Mouse (Mus musculus) limb, embryonic 13.5 days (tissue): ENCODE results near the gene Gm42669. TPM values are rescaled to one million over a fixed set of nuclear protein-coding genes. Genes with fewer than 3 reads are reported as not detected.

Source experiments
- ATAC-seq: fragments of 200-750 bp; cut with Nextera tagmentation; 2 replicates; pipeline ENCODE4 v1.8.0; 2017; ENCODE audit warnings: low read depth, moderate number of reproducible peaks, moderate TSS enrichment; ENCODE audit not compliant: low FRiP score
- H3K27ac ChIP-seq: fragments of 300-500 bp; sonication (generic); 2 replicates; pipeline ENCODE4 v1.5.1; 2015; ENCODE audit warnings: inconsistent platforms, mild to moderate bottlenecking, moderate library complexity
- H3K27me3 ChIP-seq: fragments of 300-500 bp; sonication (generic); 2 replicates; pipeline ENCODE4 v1.6.1; 2015; ENCODE audit warnings: mild to moderate bottlenecking, inconsistent platforms
- H3K36me3 ChIP-seq: fragments of 300-500 bp; sonication (generic); 2 replicates; pipeline ENCODE4 v1.6.1; 2015; ENCODE audit warnings: inconsistent platforms, mild to moderate bottlenecking, moderate library complexity
- H3K4me1 ChIP-seq: fragments of 300-500 bp; sonication (generic); 2 replicates; pipeline ENCODE4 v1.6.1; 2015; ENCODE audit warnings: inconsistent platforms
- H3K4me2 ChIP-seq: fragments of 300-500 bp; sonication (generic); replicated peaks from 2 replicates; pipeline ENCODE4 v1.6.1; 2015; ENCODE audit warnings: inconsistent platforms, mild to moderate bottlenecking, moderate library complexity
- H3K4me3 ChIP-seq: fragments of 300-500 bp; sonication (generic); 2 replicates; pipeline ENCODE4 v1.5.1; 2015; ENCODE audit warnings: moderate library complexity, mild to moderate bottlenecking, inconsistent platforms
- H3K9ac ChIP-seq: fragments of 300-500 bp; sonication (generic); 2 replicates; pipeline ENCODE4 v1.6.1; 2015; ENCODE audit warnings: mild to moderate bottlenecking, inconsistent platforms
- H3K9me3 ChIP-seq: fragments of 300-500 bp; sonication (generic); 2 replicates; pipeline ENCODE4 v1.6.1; 2016; ENCODE audit warnings: inconsistent platforms
- WGBS: fragments of 180-500 bp; shearing (Covaris S2); methylation state at CpG from one replicate; pipeline ENCODE4 v1.1.7; 2015; 5-methylcytosine and 5-hydroxymethylcytosine counted together
- polyA plus RNA-seq: library from polyadenylated mRNA; unstranded; fragments of >200 nt; fragmentation: Nextera tagmentation; extraction: Ambion mirVana; gene quantifications from 2 replicates; pipeline ENCODE4 v1.2.1, GENCODE M21; 2015

The Gm42669 gene
- polyA plus RNA-seq, result 0.51 and 0.64 TPM in 2 replicates

DNA sequence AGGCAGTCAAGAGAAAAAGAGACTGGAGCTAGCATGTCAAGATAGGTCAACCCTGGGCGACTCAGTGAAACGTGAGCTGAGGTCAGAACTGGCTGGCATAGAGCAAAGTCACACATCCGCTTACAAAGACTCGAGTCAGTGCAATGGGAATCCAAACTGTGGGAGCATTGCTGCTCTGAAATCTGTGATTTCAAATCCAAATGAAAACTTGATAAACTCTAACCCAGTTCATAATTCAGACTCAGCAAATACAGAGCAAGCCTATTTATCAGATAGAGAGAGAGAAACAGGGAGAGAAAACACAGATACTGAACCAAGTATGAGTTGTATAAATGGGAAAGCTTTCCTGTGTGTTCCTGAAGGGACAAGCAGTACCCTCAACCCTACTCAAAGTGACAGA, at the start of gene Gm42669:
Gm42669 (plus strand) TSS at position 301 of the 400 bp plus-strand sequence.
- no peaks in the 10 kb centered on the region for H3K27me3 ChIP-seq
- H3K4me2 ChIP-seq, result no peak within 1 kb of the TSS
- ATAC-seq, result no peak
- no peak within 1 kb of the TSS for H3K4me3 ChIP-seq
- H3K9ac ChIP-seq, result no peak within 1 kb of the TSS
- no peaks in the 10 kb centered on the region for H3K4me1 ChIP-seq
- no peaks in the 10 kb centered on the region for H3K9me3 ChIP-seq
- peaks cover 25% of the 10 kb centered on the region for H3K36me3 ChIP-seq
- WGBS, result 74% methylated on average over 4 of the region's 4 CpGs
- H3K27ac ChIP-seq, result no peak within 1 kb of the TSS

DNA sequence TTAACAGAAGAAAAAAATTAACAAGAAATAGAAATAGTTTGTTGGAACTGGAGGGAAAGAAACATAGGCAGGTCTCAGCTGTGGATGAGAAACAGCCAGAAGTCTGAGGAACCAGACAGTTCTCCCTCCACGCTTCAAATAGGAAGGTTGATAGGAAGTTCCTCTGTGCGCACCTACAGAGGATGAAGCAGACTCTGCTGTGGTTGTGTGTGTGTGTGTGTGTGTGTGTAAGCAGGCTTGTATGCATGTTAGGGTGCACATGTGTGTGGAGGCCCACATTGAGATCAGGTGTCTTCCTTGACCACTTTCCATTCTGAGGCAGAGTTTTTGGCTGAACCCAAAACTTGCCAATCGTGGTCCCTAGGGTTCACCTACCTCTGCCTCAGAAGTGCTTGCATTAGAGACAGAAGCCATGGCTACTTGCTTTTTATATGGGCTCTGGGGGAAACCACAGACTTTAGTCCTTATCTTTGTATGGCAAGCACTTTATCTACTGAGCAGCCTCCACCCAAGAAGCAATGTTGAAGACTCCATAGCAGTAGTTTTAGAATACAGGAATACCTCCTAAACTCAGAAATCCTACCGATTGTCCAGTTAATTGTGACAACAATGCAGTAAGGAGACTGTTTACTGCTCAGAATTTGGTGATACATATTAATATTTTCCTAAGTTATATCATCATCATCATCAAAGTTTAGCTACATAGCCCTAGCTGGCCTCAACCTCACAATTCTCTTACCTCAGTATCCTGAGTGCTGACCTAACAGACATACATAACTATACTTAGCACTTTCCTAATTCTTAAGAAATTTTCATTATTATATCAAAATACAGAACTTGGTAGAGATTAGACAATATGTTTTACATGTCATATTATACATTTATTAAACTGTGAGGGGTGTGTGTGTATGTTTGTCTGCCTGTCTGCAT, 45.0 kb upstream of the Gm42669 start:
- Histone ChIP-seq H3K9ac (no peak overlapping the region), H3K36me3 (0 out of 2 replicates have a peak, but pooled peaks cover 6% of the 10 kb centered on the region)

GRCm38 (mm10) chr5:107466501-107466900, 40.9 kb upstream of the Gm42669 start:
- Histone ChIP-seq H3K9ac (no peak overlapping the region), H3K4me1 (no peaks in the 10 kb centered on the region), H3K4me3 (no peak overlapping the region), H3K27me3 (no peaks in the 10 kb centered on the region), H3K27ac (no peak overlapping the region), H3K9me3 (no peaks in the 10 kb centered on the region), H3K36me3 (peaks cover 9% of the 10 kb centered on the region; the same call in 1 of the 2 replicates), H3K4me2 (no peak overlapping the region)
- WGBS, result 60% methylated on average over 5 of the region's 5 CpGs
- ATAC-seq, result no peak

More for the DNA sequence above, 45.0 kb upstream of the Gm42669 start:
- Histone ChIP-seq H3K9me3 (no peaks in the 10 kb centered on the region), H3K27me3 (no peaks in the 10 kb centered on the region), H3K4me2 (no peak overlapping the region), H3K27ac (no peak overlapping the region), H3K4me1 (no peaks in the 10 kb centered on the region), H3K4me3 (no peak overlapping the region)
- no peak for ATAC-seq
- 93% methylated on average over 4 of the region's 4 CpGs for WGBS

GRCm38 (mm10) chr5:107467098-107467497, 40.3 kb upstream of the Gm42669 start:
- Histone ChIP-seq H3K27ac (no peak overlapping the region), H3K4me1 (no peaks in the 10 kb centered on the region)

GRCm38 (mm10) chr5:107470600-107471329, 36.7 kb upstream of the Gm42669 start:
- no peaks in the 10 kb centered on the region for H3K4me1 ChIP-seq
- H3K4me3 ChIP-seq, result no peak overlapping the region
- H3K9me3 ChIP-seq, result 0 out of 2 replicates have a peak, but pooled peaks cover 4% of the 10 kb centered on the region
- no peak overlapping the region for H3K4me2 ChIP-seq
- no peak overlapping the region for H3K9ac ChIP-seq
- peaks cover 20% of the 10 kb centered on the region for H3K36me3 ChIP-seq
- H3K27ac ChIP-seq, result no peak overlapping the region
- no peaks in the 10 kb centered on the region for H3K27me3 ChIP-seq
- WGBS, result 81% methylated on average over 10 of the region's 10 CpGs
- no peak for ATAC-seq

More at GRCm38 (mm10) chr5:107467098-107467497, 40.3 kb upstream of the Gm42669 start:
- Histone ChIP-seq H3K9me3 (no peaks in the 10 kb centered on the region), H3K4me3 (no peak overlapping the region), H3K27me3 (no peaks in the 10 kb centered on the region), H3K4me2 (no peak overlapping the region), H3K36me3 (peaks cover 9% of the 10 kb centered on the region; the same call in 1 of the 2 replicates), H3K9ac (no peak overlapping the region)
- no peak for ATAC-seq
- WGBS, result 80% methylated on average over 4 of the region's 4 CpGs

- WGBS, result 87% methylated on average over 2 of the region's 2 CpGs
These were observed 27.2 kb upstream of the Gm42669 start for GRCm38 (mm10) chr5:107480194-107480593.

GRCm38 (mm10) chr5:107488996-107489395, 18.4 kb upstream of the Gm42669 start:
- H3K27ac ChIP-seq, result no peak overlapping the region
- H3K4me2 ChIP-seq, result no peak overlapping the region
- H3K9me3 ChIP-seq, result no peaks in the 10 kb centered on the region
- peaks cover 19% of the 10 kb centered on the region for H3K36me3 ChIP-seq
- H3K27me3 ChIP-seq, result no peaks in the 10 kb centered on the region
- no peak overlapping the region for H3K4me3 ChIP-seq
- WGBS, result 72% methylated on average over 4 of the region's 4 CpGs
- no peaks in the 10 kb centered on the region for H3K4me1 ChIP-seq
- no peak for ATAC-seq
- H3K9ac ChIP-seq, result no peak overlapping the region

More at GRCm38 (mm10) chr5:107480194-107480593, 27.2 kb upstream of the Gm42669 start:
- ATAC-seq, result no peak
- Histone ChIP-seq H3K4me1 (no peaks in the 10 kb centered on the region), H3K27me3 (no peaks in the 10 kb centered on the region), H3K4me2 (no peak overlapping the region), H3K4me3 (no peak overlapping the region), H3K9me3 (0 out of 2 replicates have a peak, but pooled peaks cover 3% of the 10 kb centered on the region), H3K36me3 (peaks cover 5% of the 10 kb centered on the region), H3K27ac (no peak overlapping the region; the same call in 1 of the 2 replicates), H3K9ac (no peak overlapping the region)

- Histone ChIP-seq H3K27me3 (no peaks in the 10 kb centered on the region), H3K36me3 (peaks cover 23% of the 10 kb centered on the region), H3K4me3 (no peak overlapping the region), H3K27ac (no peak overlapping the region), H3K4me1 (no peaks in the 10 kb centered on the region), H3K9me3 (0 out of 2 replicates have a peak, but pooled peaks cover 4% of the 10 kb centered on the region), H3K9ac (no peak overlapping the region), H3K4me2 (no peak overlapping the region)
- 76% methylated on average over 9 of the region's 9 CpGs for WGBS
- ATAC-seq, result no peak
These were observed 16.4 kb upstream of the Gm42669 start for GRCm38 (mm10) chr5:107491036-107491435.

DNA sequence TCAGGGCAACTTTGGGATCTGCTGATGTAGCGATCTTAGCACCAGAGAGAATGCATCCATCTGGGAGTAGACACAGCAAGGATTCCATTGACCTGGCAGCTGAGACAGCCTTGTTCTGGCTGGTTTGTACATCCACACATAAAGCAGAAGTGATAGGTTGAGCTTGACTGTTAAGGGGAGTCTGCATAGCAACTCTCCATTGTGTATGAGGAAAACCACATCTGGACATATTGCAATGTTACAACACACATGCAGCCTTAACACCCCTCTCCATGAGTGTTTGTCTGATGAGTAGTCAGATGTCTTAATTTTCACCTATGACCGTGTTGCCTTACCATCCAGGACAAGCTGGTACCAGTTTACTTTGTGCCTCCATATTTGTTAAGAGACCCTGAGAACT, 14.9 kb upstream of the Gm42669 start:
- WGBS, result 89% methylated on average over 2 of the region's 2 CpGs
- H3K27me3 ChIP-seq, result no peaks in the 10 kb centered on the region
- peaks cover 23% of the 10 kb centered on the region for H3K36me3 ChIP-seq
- H3K4me1 ChIP-seq, result 0 out of 2 replicates have a peak, but pooled peaks cover 1% of the 10 kb centered on the region
- H3K4me3 ChIP-seq, result no peak overlapping the region
- H3K9ac ChIP-seq, result no peak overlapping the region
- H3K27ac ChIP-seq, result no peak overlapping the region
- no peak overlapping the region for H3K4me2 ChIP-seq
- ATAC-seq, result no peak
- H3K9me3 ChIP-seq, result 0 out of 2 replicates have a peak, but pooled peaks cover 4% of the 10 kb centered on the region

- ATAC-seq, result no peak
- no peak overlapping the region for H3K4me2 ChIP-seq
- no peaks in the 10 kb centered on the region for H3K27me3 ChIP-seq
- peaks cover 23% of the 10 kb centered on the region for H3K36me3 ChIP-seq
- H3K27ac ChIP-seq, result no peak overlapping the region
- H3K4me3 ChIP-seq, result no peak overlapping the region
- 0 out of 2 replicates have a peak, but pooled peaks cover 4% of the 10 kb centered on the region for H3K9me3 ChIP-seq
- H3K4me1 ChIP-seq, result peaks cover 15% of the 10 kb centered on the region
- 92% methylated on average over 5 of the region's 5 CpGs for WGBS
- no peak overlapping the region for H3K9ac ChIP-seq
These were observed 12.7 kb upstream of the Gm42669 start for GRCm38 (mm10) chr5:107494759-107495158.

- 0 out of 2 replicates have a peak, but pooled peaks cover 4% of the 10 kb centered on the region for H3K9me3 ChIP-seq
- H3K4me3 ChIP-seq, result no peak overlapping the region
- H3K9ac ChIP-seq, result no peak overlapping the region
- no peaks in the 10 kb centered on the region for H3K27me3 ChIP-seq
- H3K4me1 ChIP-seq, result peaks cover 15% of the 10 kb centered on the region
- ATAC-seq, result no peak
- no peak overlapping the region for H3K27ac ChIP-seq
- H3K4me2 ChIP-seq, result no peak overlapping the region
- H3K36me3 ChIP-seq, result peaks cover 23% of the 10 kb centered on the region
- WGBS, result 86% methylated on average over 2 of the region's 2 CpGs
These were observed 11.4 kb upstream of the Gm42669 start for GRCm38 (mm10) chr5:107496047-107496446.
